Mouse (Mus musculus) thymus, postnatal 14 days (tissue): Measurements from ENCODE around the gene Smco1.

Experiments
- DNase-seq: peaks from one replicate; pipeline ENCODE4 v3.0.0; 2021

Smco1 gene

GRCm38 (mm10) chr16:32312859-32313258 is 41.6 kb downstream of the Smco1 start:
- DNase-seq, result no peak

GRCm38 (mm10) chr16:32316601-32317000 is 45.3 kb downstream of the Smco1 start:
- no peak for DNase-seq

- no peak for DNase-seq
Measured at GRCm38 (mm10) chr16:32323953-32324352, 52.7 kb downstream of the Smco1 start.
